Mouse (Mus musculus) stomach, embryonic 14.5 days (tissue): ENCODE measurements around the gene Cpa1. TPM values are rescaled to one million over a fixed set of nuclear protein-coding genes. Genes with fewer than 3 reads are reported as not detected.

Experiments
- ATAC-seq: fragments of 200-750 bp; cut with Nextera tagmentation; 2 replicates; pipeline ENCODE4 v1.8.0; 2017; ENCODE audit warnings: low read depth, moderate TSS enrichment; ENCODE audit not compliant: insufficient number of reproducible peaks, insufficient read depth, low FRiP score
- H3K27ac ChIP-seq: fragments of 300-500 bp; sonication (generic); 2 replicates; pipeline ENCODE4 v1.5.1; 2014; ENCODE audit warnings: mild to moderate bottlenecking, low read length, moderate library complexity, mixed read lengths
- H3K27me3 ChIP-seq: fragments of 300-500 bp; sonication (generic); 2 replicates; pipeline ENCODE4 v1.6.1; 2014; ENCODE audit warnings: low read length, control low read depth, mixed read lengths; ENCODE audit not compliant: control insufficient read depth, insufficient read depth
- H3K36me3 ChIP-seq: fragments of 300-500 bp; sonication (generic); 2 replicates; pipeline ENCODE4 v1.6.1; 2014; ENCODE audit warnings: mild to moderate bottlenecking, control low read depth, low read length, moderate library complexity, mixed read lengths; ENCODE audit not compliant: control insufficient read depth, insufficient read depth
- H3K4me1 ChIP-seq: fragments of 300-500 bp; sonication (generic); 2 replicates; pipeline ENCODE4 v1.6.1; 2014; ENCODE audit warnings: low read length, control low read depth, mixed read lengths; ENCODE audit not compliant: control insufficient read depth, insufficient read depth
- H3K4me2 ChIP-seq: fragments of 300-500 bp; sonication (generic); replicated peaks from 2 replicates; pipeline ENCODE4 v1.6.1; 2014; ENCODE audit warnings: low read depth, low read length, control low read depth
- H3K4me3 ChIP-seq: fragments of 300-500 bp; sonication (generic); 2 replicates; pipeline ENCODE4 v1.5.1; 2014; ENCODE audit warnings: low read depth, low read length, control low read depth
- H3K9ac ChIP-seq: fragments of 300-500 bp; sonication (generic); replicated peaks from 2 replicates; pipeline ENCODE4 v1.6.1; 2014; ENCODE audit warnings: low read depth, mild to moderate bottlenecking, control low read depth, low read length, moderate library complexity, mixed read lengths
- H3K9me3 ChIP-seq: fragments of 300-500 bp; sonication (generic); 2 replicates; pipeline ENCODE4 v1.6.1; 2016; ENCODE audit warnings: low read depth, low read length, control low read depth; ENCODE audit not compliant: control insufficient read depth
- WGBS: fragments of 180-500 bp; shearing (Covaris S2); extraction: QIAGEN DNeasy Blood & Tissue Kit; methylation state at CpG from one replicate; pipeline ENCODE4 v1.1.7; 2014; 5-methylcytosine and 5-hydroxymethylcytosine counted together
- polyA plus RNA-seq: library from polyadenylated mRNA; unstranded; fragments of >200 nt; fragmentation: Nextera tagmentation; extraction: Ambion mirVana; gene quantifications from 2 replicates; pipeline ENCODE4 v1.2.1, GENCODE M21; 2014

The Cpa1 gene
- polyA plus RNA-seq, 1 experiment from 2014 or later = 1.5 TPM

GRCm38 (mm10) chr6:30604342-30604867 lies 34.6 kb upstream of the Cpa1 start:
- ATAC-seq = no peak
- no peak overlapping the region for H3K27ac ChIP-seq
- H3K4me2 ChIP-seq = no peak overlapping the region
- H3K4me1 ChIP-seq = no peaks in the 10 kb centered on the region
- no peak overlapping the region for H3K9ac ChIP-seq
- H3K9me3 ChIP-seq = no peaks in the 10 kb centered on the region
- no peaks in the 10 kb centered on the region for H3K36me3 ChIP-seq
- WGBS = 43% methylated on average over 7 of the region's 7 CpGs
- H3K27me3 ChIP-seq = no peaks in the 10 kb centered on the region
- no peak overlapping the region for H3K4me3 ChIP-seq

DNA sequence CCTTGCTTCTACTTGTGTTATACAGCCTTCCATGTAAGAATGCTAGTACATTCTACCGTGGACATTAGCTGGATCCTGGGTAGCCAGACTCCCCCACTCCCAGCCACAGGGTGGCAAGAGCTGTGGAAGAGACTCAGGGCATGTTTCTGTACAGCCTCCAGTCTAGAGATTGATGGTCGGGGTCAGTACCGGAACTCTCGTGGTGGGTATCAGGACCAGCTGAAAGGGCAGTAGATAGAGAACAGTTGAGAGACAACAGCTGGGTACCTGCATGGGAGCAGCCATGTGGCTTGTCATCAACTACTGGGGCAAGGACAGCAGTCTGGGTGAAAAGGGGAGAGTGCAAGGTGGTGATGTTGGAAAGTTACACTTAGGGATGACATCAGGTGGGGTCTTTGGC lies 33.9 kb upstream of the Cpa1 start:
- H3K4me2 ChIP-seq = no peak overlapping the region

GRCm38 (mm10) chr6:30605672-30606071 lies 33.3 kb upstream of the Cpa1 start:
- Histone ChIP-seq H3K27me3 (no peaks in the 10 kb centered on the region), H3K36me3 (no peaks in the 10 kb centered on the region), H3K4me3 (no peak overlapping the region), H3K4me2 (no peak overlapping the region), H3K9ac (no peak overlapping the region), H3K4me1 (no peaks in the 10 kb centered on the region), H3K9me3 (no peaks in the 10 kb centered on the region), H3K27ac (no peak overlapping the region)
- 71% methylated on average over 5 of the region's 5 CpGs for WGBS
- ATAC-seq = no peak

More for the DNA sequence above, 33.9 kb upstream of the Cpa1 start:
- 86% methylated on average over 4 of the region's 4 CpGs for WGBS
- Histone ChIP-seq H3K9ac (no peak overlapping the region), H3K4me3 (no peak overlapping the region), H3K27ac (no peak overlapping the region), H3K27me3 (no peaks in the 10 kb centered on the region), H3K4me1 (no peaks in the 10 kb centered on the region), H3K36me3 (no peaks in the 10 kb centered on the region), H3K9me3 (no peaks in the 10 kb centered on the region)
- ATAC-seq = no peak

GRCm38 (mm10) chr6:30610710-30611109 lies 28.3 kb upstream of the Cpa1 start, which contains the start of gene Cpa5:
TSS of gene Cpa5 (plus strand) at chr6:30611010.
- Histone ChIP-seq H3K27me3 (no peaks in the 10 kb centered on the region), H3K27ac (no peak within 1 kb of the TSS), H3K9me3 (no peaks in the 10 kb centered on the region), H3K4me2 (no peak within 1 kb of the TSS), H3K9ac (no peak within 1 kb of the TSS), H3K4me3 (no peak within 1 kb of the TSS), H3K4me1 (peaks cover 2% of the 10 kb centered on the region), H3K36me3 (no peaks in the 10 kb centered on the region)
- WGBS = 97% methylated on average over 7 of the region's 7 CpGs
- no peak for ATAC-seq

- no peak overlapping the region for H3K4me3 ChIP-seq
- no peaks in the 10 kb centered on the region for H3K36me3 ChIP-seq
- H3K4me1 ChIP-seq = peaks cover 7% of the 10 kb centered on the region
- no peak for ATAC-seq
- H3K9ac ChIP-seq = no peak overlapping the region
- H3K27me3 ChIP-seq = no peaks in the 10 kb centered on the region
- 60% methylated on average over 5 of the region's 5 CpGs for WGBS
- no peaks in the 10 kb centered on the region for H3K9me3 ChIP-seq
- H3K27ac ChIP-seq = no peak overlapping the region
- no peak overlapping the region for H3K4me2 ChIP-seq
These were observed 27.8 kb upstream of the Cpa1 start for GRCm38 (mm10) chr6:30611212-30611611.

GRCm38 (mm10) chr6:30614251-30614650 lies 24.8 kb upstream of the Cpa1 start:
- Histone ChIP-seq H3K4me3 (no peak overlapping the region), H3K4me2 (no peak overlapping the region), H3K9ac (no peak overlapping the region), H3K9me3 (no peaks in the 10 kb centered on the region), H3K4me1 (peaks cover 28% of the 10 kb centered on the region), H3K36me3 (no peaks in the 10 kb centered on the region), H3K27me3 (no peaks in the 10 kb centered on the region), H3K27ac (no peak overlapping the region)
- no peak for ATAC-seq
- WGBS = 78% methylated on average over 6 of the region's 6 CpGs

DNA sequence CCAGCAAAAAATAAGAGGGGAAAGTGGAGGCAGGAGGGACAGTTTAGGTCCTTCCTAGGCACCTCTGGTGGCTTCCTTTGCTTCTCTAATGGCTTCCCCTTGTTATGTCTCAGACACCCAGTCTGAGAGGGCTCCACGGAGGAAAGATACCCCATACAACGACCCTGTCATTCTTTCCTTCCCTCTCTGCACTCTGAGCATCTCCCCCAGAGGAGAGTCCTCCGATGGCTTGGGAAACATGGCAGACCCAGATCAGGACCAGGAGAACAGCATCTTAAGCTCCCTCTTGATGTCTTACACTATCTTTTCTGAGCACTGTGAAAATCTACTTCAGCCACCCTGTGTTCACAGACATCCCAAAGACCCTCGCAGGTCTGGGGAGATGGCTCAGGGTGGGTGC lies 23.3 kb upstream of the Cpa1 start:
- Histone ChIP-seq H3K4me2 (no peak overlapping the region), H3K27ac (no peak overlapping the region; the same call in 1 of the 2 replicates)

DNA sequence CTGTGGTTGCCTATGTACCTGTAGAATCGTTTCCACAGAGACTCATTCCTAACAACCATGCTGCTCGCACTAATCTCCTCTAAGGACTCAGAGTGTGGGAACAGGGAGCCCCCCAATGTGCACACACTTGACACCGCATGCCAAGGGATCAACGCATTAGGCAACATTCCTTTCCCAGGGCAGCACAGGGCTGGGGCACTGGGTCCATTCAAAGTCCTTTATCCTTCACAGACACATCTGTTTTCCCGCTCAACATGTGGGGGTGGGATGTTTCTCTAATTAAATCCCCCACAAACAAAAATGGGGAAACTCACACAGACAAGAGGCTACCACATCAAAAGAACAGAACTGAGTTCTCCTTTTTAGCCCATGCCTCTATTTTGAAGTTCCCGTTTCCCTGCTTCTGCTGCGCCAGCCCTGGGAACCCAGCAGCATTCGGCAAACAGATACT lies 22.5 kb upstream of the Cpa1 start:
- 0 out of 2 replicates have a peak overlapping the region, but pooled peaks have one; percentile 8 for H3K4me2 ChIP-seq
- H3K27ac ChIP-seq = no peak overlapping the region; the same call in 1 of the 2 replicates
- H3K4me1 ChIP-seq = peaks cover 28% of the 10 kb centered on the region
- no peak overlapping the region; the same call in 1 of the 2 replicates for H3K9ac ChIP-seq
- no peak overlapping the region for H3K4me3 ChIP-seq
- no peaks in the 10 kb centered on the region for H3K9me3 ChIP-seq
- WGBS = 16% methylated on average over 8 of the region's 8 CpGs
- H3K36me3 ChIP-seq = no peaks in the 10 kb centered on the region
- ATAC-seq = no peak
- no peaks in the 10 kb centered on the region for H3K27me3 ChIP-seq

More for the DNA sequence above, 23.3 kb upstream of the Cpa1 start:
- no peaks in the 10 kb centered on the region for H3K27me3 ChIP-seq
- H3K36me3 ChIP-seq = no peaks in the 10 kb centered on the region
- no peaks in the 10 kb centered on the region for H3K9me3 ChIP-seq
- H3K9ac ChIP-seq = no peak overlapping the region
- ATAC-seq = no peak
- no peak overlapping the region for H3K4me3 ChIP-seq
- peaks cover 28% of the 10 kb centered on the region for H3K4me1 ChIP-seq
- WGBS = 31% methylated on average over 4 of the region's 4 CpGs
